Mouse (Mus musculus) inflammation-experienced regulatory T-cells, adult 16 weeks (primary cell): ENCODE results near the gene Srgn. TPM values are rescaled to one million over a fixed set of nuclear protein-coding genes. Genes with fewer than 3 reads are reported as not detected.

Experiments used
- polyA plus RNA-seq: library from polyadenylated mRNA; unstranded; fragments of 100-300 nt; shearing (Covaris generic); gene quantifications from one replicate; pipeline ENCODE4 v1.2.1, GENCODE M21; 2017

Gene Srgn
- polyA plus RNA-seq: 1,256 TPM

DNA sequence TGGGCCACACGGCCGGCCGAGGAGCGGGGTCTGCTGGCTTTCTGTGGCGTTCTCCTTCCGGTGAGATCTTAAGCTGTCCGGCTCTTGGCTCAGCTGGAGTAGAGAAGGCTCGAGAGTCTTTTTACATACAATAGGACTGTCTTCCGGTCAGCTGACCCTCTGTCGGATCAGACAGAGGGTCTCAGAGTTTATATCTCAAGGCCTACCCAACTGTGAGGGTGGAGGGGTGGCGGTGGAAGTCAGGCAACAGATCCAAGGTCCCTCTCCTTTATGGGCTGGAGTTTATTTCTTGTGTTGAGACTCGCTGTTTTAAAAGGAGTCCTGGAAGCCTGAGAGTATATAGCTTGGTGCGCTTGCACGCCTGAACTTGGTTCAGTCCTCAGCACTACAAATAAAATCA is at the start of gene Srgn:
Gene Srgn, minus strand, starts transcription at position 101 of the 400 bp plus-strand sequence.

DNA sequence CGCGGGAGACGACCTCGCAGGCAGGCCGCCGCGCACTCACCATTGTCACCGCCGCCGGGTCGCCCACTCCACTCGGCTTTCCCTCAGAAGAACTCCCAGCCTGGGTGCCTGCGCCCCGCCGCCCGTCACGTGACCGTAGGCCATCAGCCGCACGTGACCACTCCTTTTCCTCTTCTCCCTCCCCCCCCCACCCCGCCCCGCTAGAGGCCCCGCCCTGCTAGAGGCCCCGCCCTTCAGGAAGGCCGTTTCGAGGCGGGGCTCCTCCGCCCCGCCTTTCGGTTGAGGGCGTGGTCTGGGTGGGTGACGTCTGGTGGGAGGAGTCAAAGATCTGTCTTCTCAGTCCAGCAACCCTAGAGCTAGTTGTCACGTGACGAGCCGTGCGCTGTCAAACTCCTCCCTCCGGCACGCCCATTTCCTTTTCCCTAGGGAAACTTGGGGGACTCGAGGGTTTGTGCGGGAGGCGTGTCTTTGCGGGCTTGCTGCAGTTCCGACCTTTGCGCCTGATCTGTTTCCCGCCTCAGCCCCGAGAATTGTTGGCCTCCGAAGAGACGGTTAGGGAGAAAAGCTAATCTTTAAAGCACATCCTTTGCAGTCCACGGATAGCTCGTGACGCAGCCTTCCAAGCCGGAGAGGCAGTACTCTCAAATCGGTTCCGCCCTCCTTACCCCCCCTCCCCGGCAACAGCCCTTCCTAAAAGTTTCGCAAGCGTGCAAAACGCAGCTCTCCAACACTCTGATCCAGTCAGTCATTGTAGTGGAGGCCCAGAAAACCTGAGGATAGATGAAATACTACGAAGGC is 40.4 kb downstream of the Srgn start, which contains the start of gene Vps26a:
Gene Vps26a, minus strand, starts transcription at position 188 of the 798 bp plus-strand sequence.

DNA sequence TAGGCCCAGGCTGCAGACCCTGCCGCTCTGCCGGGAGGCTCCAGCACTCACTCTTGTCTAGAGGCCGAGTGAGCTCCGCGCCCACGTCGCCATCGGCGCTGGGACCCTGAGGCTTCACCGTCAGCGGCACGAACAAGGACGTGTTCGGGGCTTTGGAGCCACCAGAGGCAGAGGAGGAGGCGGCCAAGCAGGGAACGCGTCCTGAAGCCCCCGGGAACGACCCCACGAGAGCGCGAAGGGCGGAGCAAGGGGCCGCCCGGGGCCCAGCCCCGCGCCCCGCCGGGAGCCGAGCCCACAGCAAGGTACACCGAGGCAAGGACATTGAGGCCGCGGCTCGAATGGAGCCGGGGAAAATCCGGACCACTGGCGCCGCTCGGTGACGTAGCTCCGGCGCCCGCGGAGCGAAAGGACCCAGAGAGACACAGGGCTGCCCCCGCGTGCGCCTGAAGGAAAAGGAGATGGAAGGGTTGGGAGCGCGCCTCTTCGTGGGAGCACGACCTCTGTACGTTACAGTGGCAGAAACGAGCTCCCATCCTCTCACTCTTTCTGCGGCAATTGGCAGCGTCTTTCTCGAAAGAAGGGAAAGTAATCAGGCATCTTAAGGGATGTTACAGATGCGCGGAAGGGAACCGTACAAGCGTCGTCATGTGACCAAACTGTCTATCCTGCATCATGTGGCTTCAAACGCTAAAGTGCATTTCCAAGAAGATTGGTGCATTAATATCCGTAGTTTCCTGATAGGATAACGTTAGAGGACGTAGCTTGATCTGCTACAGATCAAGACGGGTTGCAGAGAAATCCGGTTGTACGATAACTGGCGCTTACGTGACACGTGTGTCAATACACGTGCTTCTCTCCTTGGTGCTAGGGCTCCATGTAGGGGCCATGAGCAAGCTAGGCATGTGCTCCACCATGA is 77.6 kb downstream of the Srgn start, which contains the start of the genes 4930507D05Rik and Supv3l1:
Gene 4930507D05Rik, plus strand, starts transcription at position 126 of the 916 bp plus-strand sequence.
Gene Supv3l1, minus strand, starts transcription at position 375 of the 916 bp plus-strand sequence.

Other genes starting within 250 kb of the Srgn start
- 192 TPM for gene Hk1, start 147.5 kb downstream of the Srgn start, polyA plus RNA-seq
- gene Hkdc1, start 105.0 kb downstream of the Srgn start, polyA plus RNA-seq: not detected
- gene 4930507D05Rik, start 78.0 kb downstream of the Srgn start, polyA plus RNA-seq: not detected
- 26.3 TPM for gene Supv3l1, start 77.7 kb downstream of the Srgn start, polyA plus RNA-seq
- 95.9 TPM for gene Vps26a, start 40.6 kb downstream of the Srgn start, polyA plus RNA-seq
- 8.0 TPM for gene Kif1bp, start 51.0 kb upstream of the Srgn start, polyA plus RNA-seq
- gene Ddx21, start 74.8 kb upstream of the Srgn start, polyA plus RNA-seq: 56.4 TPM
- 164 TPM for gene Ddx50, start 123.8 kb upstream of the Srgn start, polyA plus RNA-seq
- 2.2 TPM for gene Stox1, start 198.7 kb upstream of the Srgn start, polyA plus RNA-seq